Mouse (Mus musculus): ENCODE measurements at regions not wholly inside any gene's neighbourhood (a gene's known extent, or its start where the extent isn't known, plus 50 kb on each side); places are given as distances from the start of the nearest gene placed in this dataset.

GRCm38 (mm10) chr15:72373041-72373440 lies 1461.3 kb upstream of the Gm6569 start:
- no peak for TF ChIP-seq CTCF (IDR thresholded peaks at IDR 0.05; ENCODE audit: borderline replicate concordance, extremely low read depth, insufficient read depth, insufficient read length)
- TF ChIP-seq POLR2A (IDR thresholded peaks at IDR 0.05; ENCODE audit: borderline replicate concordance, extremely low read depth, insufficient read depth, insufficient read length, poor library complexity, severe bottlenecking): no peak

Data from brain, embryonic 14.5 days (tissue).